Mouse (Mus musculus): Measurements from ENCODE around the gene Srp72.
"Not testable (repeated sequence)": the region's sequence is repeated elsewhere in the genome, so short reads cannot be mapped to it uniquely, and the experiment has no call there.

The Srp72 gene

GRCm38 (mm10) chr5:76969250-76969649 is 5.2 kb upstream of the Srp72 start:
- no peak for DNase-seq

GRCm38 (mm10) chr5:76971115-76971514 is 3.4 kb upstream of the Srp72 start:
- DNase-seq = not testable (repeated sequence)

GRCm38 (mm10) chr5:76973488-76973887 is 995 bp upstream of the Srp72 start:
- DNase-seq = no peak

GRCm38 (mm10) chr5:76974207-76974553 is 303 bp upstream of the Srp72 start:
- DNase-seq = no peak

- no peak for DNase-seq
These were observed 1.3 kb downstream of the Srp72 start for GRCm38 (mm10) chr5:76975736-76976135.

- no peak for DNase-seq
These were observed 9.5 kb downstream of the Srp72 start for GRCm38 (mm10) chr5:76984015-76984414.

- DNase-seq = no peak
These were observed 16.3 kb downstream of the Srp72 start for GRCm38 (mm10) chr5:76990789-76991188.

GRCm38 (mm10) chr5:76993174-76993814 is 18.8 kb downstream of the Srp72 start:
- no peak for DNase-seq

- no peak for DNase-seq
These were observed 23.9 kb downstream of the Srp72 start for GRCm38 (mm10) chr5:76998416-76998815.

GRCm38 (mm10) chr5:77001192-77001591 is 26.7 kb downstream of the Srp72 start:
- DNase-seq = no peak

- DNase-seq = no peak
These were observed 29.8 kb downstream of the Srp72 start, which contains the start of gene Arl9 for GRCm38 (mm10) chr5:77004051-77004821. TSS of gene Arl9 (plus strand) at chr5:77004055.

- DNase-seq = no peak
These were observed 35.9 kb downstream of the Srp72 start for GRCm38 (mm10) chr5:77010352-77010751.

- no peak for DNase-seq
These were observed 36.6 kb downstream of the Srp72 start for GRCm38 (mm10) chr5:77011082-77011481.

GRCm38 (mm10) chr5:77013171-77013570 is 38.7 kb downstream of the Srp72 start:
- no peak for DNase-seq

GRCm38 (mm10) chr5:77015544-77016482 is 41.3 kb downstream of the Srp72 start, which contains the start of gene Thegl:
TSS of gene Thegl (plus strand) at chr5:77016023.
- DNase-seq = peak; percentile 86

GRCm38 (mm10) chr5:77028034-77028433 is 53.6 kb downstream of the Srp72 start:
- no peak for DNase-seq

GRCm38 (mm10) chr5:77029735-77030134 is 55.3 kb downstream of the Srp72 start:
- peak; percentile 66 for DNase-seq

- DNase-seq = not testable (repeated sequence)
These were observed 60.6 kb downstream of the Srp72 start for GRCm38 (mm10) chr5:77035101-77035500.

GRCm38 (mm10) chr5:77038451-77038850 is 64.0 kb downstream of the Srp72 start:
- no peak for DNase-seq

GRCm38 (mm10) chr5:77039391-77039790 is 64.9 kb downstream of the Srp72 start:
- DNase-seq = no peak

- DNase-seq = no peak
These were observed 69.9 kb downstream of the Srp72 start for GRCm38 (mm10) chr5:77044362-77044761.
